Mouse (Mus musculus): Measurements from ENCODE around the gene Cib1. TPM values are rescaled to one million over a fixed set of nuclear protein-coding genes. Genes with fewer than 3 reads are reported as not detected.

The Cib1 gene
- polyA plus RNA-seq, 1 experiment from 2014 or later: 26.0 TPM

GRCm38 (mm10) chr7:80208026-80208642 lies 24.5 kb downstream of the Cib1 start:
- Histone ChIP-seq H3K4me1 (ENCODE audit: control insufficient read depth, insufficient read depth, low read length) (peaks cover 15% of the 10 kb centered on the region), H3K9me3 (replicated peaks; ENCODE audit: control insufficient read depth, low read length, poor library complexity, severe bottlenecking) (no peaks in the 10 kb centered on the region), H3K27ac (ENCODE audit: low read length) (no peak overlapping the region), H3K4me3 (ENCODE audit: low read depth, low read length) (no peak overlapping the region), H3K9ac (ENCODE audit: low read depth, low read length) (no peak overlapping the region), H3K27me3 (ENCODE audit: control insufficient read depth, insufficient read depth, low read depth, low read length) (no peaks in the 10 kb centered on the region), H3K4me2 (ENCODE audit: low read length) (no peak overlapping the region), H3K36me3 (ENCODE audit: control insufficient read depth, insufficient read depth, low read length) (no peaks in the 10 kb centered on the region)
- ATAC-seq: no peak
- WGBS: 74% methylated on average over 18 of the region's 18 CpGs

DNA sequence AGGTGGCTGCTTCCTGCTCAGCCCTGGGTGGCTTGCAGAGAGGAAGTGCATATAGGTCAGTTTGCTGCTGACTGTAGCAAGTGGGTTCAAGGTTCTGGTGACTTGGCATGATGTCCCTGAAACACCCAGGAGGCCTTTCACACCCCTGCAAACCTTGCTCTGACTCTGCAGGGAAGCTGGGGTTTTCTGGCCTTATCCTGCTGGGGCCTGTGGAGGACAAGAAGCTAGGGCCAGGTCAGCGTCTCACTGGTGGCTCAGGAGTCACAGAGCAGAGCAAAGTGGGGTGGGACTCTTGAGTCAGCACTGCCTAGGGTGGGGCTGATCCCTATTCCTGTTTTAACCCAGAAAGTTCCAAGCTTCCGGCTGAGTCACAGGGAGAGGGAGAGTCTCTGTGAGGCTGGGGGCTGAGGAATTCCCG lies 25.3 kb downstream of the Cib1 start:
- Histone ChIP-seq H3K9me3 (replicated peaks; ENCODE audit: control insufficient read depth, low read length, poor library complexity, severe bottlenecking) (no peaks in the 10 kb centered on the region), H3K27me3 (ENCODE audit: control insufficient read depth, insufficient read depth, low read depth, low read length) (no peaks in the 10 kb centered on the region), H3K4me1 (ENCODE audit: control insufficient read depth, insufficient read depth, low read length) (peaks cover 22% of the 10 kb centered on the region), H3K36me3 (ENCODE audit: control insufficient read depth, insufficient read depth, low read length) (no peaks in the 10 kb centered on the region), H3K9ac (ENCODE audit: low read depth, low read length) (no peak overlapping the region), H3K4me2 (ENCODE audit: low read length) (no peak overlapping the region), H3K27ac (ENCODE audit: low read length) (no peak overlapping the region), H3K4me3 (ENCODE audit: low read depth, low read length) (no peak overlapping the region)
- 74% methylated on average over 3 of the region's 3 CpGs for WGBS
- ATAC-seq: no peak

- Histone ChIP-seq H3K4me1 (ENCODE audit: control insufficient read depth, insufficient read depth, low read length) (peaks cover 33% of the 10 kb centered on the region), H3K36me3 (ENCODE audit: control insufficient read depth, insufficient read depth, low read length) (no peaks in the 10 kb centered on the region), H3K4me3 (ENCODE audit: low read depth, low read length) (no peak overlapping the region), H3K27me3 (ENCODE audit: control insufficient read depth, insufficient read depth, low read depth, low read length) (no peaks in the 10 kb centered on the region), H3K9ac (ENCODE audit: low read depth, low read length) (no peak overlapping the region), H3K27ac (ENCODE audit: low read length) (no peak overlapping the region), H3K4me2 (ENCODE audit: low read length) (no peak overlapping the region), H3K9me3 (replicated peaks; ENCODE audit: control insufficient read depth, low read length, poor library complexity, severe bottlenecking) (no peaks in the 10 kb centered on the region)
- 90% methylated on average over 12 of the region's 12 CpGs for WGBS
- ATAC-seq: no peak
These were observed 26.7 kb downstream of the Cib1 start for GRCm38 (mm10) chr7:80205705-80206589.

- H3K36me3 ChIP-seq (ENCODE audit: control insufficient read depth, insufficient read depth, low read length): no peaks in the 10 kb centered on the region
- no peaks in the 10 kb centered on the region for H3K27me3 ChIP-seq (ENCODE audit: control insufficient read depth, insufficient read depth, low read depth, low read length)
- ATAC-seq: no peak
- H3K4me1 ChIP-seq (ENCODE audit: control insufficient read depth, insufficient read depth, low read length): peaks cover 40% of the 10 kb centered on the region
- no peak overlapping the region for H3K27ac ChIP-seq (ENCODE audit: low read length)
- no peak overlapping the region for H3K4me3 ChIP-seq (ENCODE audit: low read depth, low read length)
- H3K4me2 ChIP-seq (ENCODE audit: low read length): no peak overlapping the region
- no peaks in the 10 kb centered on the region for H3K9me3 ChIP-seq (replicated peaks; ENCODE audit: control insufficient read depth, low read length, poor library complexity, severe bottlenecking)
- WGBS: 82% methylated on average over 7 of the region's 7 CpGs
- H3K9ac ChIP-seq (ENCODE audit: low read depth, low read length): no peak overlapping the region
These were observed 27.7 kb downstream of the Cib1 start for GRCm38 (mm10) chr7:80204961-80205360.

DNA sequence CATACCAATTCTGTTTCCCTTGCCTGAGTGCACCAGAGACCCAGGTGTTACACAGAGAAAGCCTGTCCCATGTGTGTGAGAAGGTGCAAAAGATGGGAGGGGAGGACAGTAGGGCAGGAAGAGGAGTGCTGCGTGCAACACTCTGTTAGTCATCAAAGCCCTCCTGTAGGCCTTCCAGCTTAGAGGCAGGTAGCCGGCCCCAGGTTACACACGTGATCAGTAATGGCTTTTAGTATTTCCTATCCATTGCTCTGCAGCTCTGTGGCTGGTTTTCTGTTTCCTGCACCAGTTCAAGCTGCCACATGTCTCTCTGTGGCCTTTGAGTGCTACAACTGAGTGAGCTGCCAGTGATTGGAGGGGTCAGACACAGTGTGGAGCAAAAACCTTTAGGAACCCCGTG lies 28.3 kb downstream of the Cib1 start:
- Histone ChIP-seq H3K4me3 (ENCODE audit: low read depth, low read length) (no peak overlapping the region), H3K4me1 (ENCODE audit: control insufficient read depth, insufficient read depth, low read length) (peaks cover 46% of the 10 kb centered on the region), H3K9ac (ENCODE audit: low read depth, low read length) (no peak overlapping the region), H3K27ac (ENCODE audit: low read length) (no peak overlapping the region), H3K36me3 (ENCODE audit: control insufficient read depth, insufficient read depth, low read length) (no peaks in the 10 kb centered on the region), H3K27me3 (ENCODE audit: control insufficient read depth, insufficient read depth, low read depth, low read length) (no peaks in the 10 kb centered on the region), H3K4me2 (ENCODE audit: low read length) (no peak overlapping the region), H3K9me3 (replicated peaks; ENCODE audit: control insufficient read depth, low read length, poor library complexity, severe bottlenecking) (no peaks in the 10 kb centered on the region)
- WGBS: 80% methylated on average over 4 of the region's 4 CpGs
- no peak for ATAC-seq

DNA sequence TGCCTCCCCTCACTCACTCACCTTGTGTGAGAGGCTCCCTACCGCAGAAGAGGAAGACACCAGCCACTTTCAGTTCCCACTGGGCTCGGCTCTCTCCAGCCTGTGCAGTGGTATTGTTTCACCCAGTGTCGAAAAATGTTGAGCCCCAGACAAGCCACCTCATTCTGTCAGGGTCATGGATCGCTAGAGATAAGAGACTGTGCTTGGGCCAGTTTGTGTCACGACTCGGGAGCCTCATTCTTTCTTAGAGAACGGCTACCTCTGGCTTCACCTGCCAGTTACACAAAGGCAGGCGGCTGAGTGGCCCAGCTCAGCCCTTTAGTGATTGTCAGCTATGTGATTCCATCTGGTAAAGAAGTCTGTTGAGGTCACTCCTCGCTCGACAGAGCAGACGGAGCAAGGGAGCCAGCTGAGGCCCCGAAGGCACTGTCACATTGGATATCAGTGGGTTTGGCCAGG lies 28.9 kb downstream of the Cib1 start:
- no peaks in the 10 kb centered on the region for H3K27me3 ChIP-seq (ENCODE audit: control insufficient read depth, insufficient read depth, low read depth, low read length)
- H3K9ac ChIP-seq (ENCODE audit: low read depth, low read length): no peak overlapping the region
- ATAC-seq: no peak
- peaks cover 49% of the 10 kb centered on the region for H3K4me1 ChIP-seq (ENCODE audit: control insufficient read depth, insufficient read depth, low read length)
- 34% methylated on average over 12 of the region's 12 CpGs for WGBS
- H3K4me3 ChIP-seq (ENCODE audit: low read depth, low read length): no peak overlapping the region
- H3K27ac ChIP-seq (ENCODE audit: low read length): 0 out of 2 replicates have a peak overlapping the region, but pooled peaks have one; percentile 28
- H3K9me3 ChIP-seq (replicated peaks; ENCODE audit: control insufficient read depth, low read length, poor library complexity, severe bottlenecking): no peaks in the 10 kb centered on the region
- no peak overlapping the region for H3K4me2 ChIP-seq (ENCODE audit: low read length)
- H3K36me3 ChIP-seq (ENCODE audit: control insufficient read depth, insufficient read depth, low read length): no peaks in the 10 kb centered on the region

DNA sequence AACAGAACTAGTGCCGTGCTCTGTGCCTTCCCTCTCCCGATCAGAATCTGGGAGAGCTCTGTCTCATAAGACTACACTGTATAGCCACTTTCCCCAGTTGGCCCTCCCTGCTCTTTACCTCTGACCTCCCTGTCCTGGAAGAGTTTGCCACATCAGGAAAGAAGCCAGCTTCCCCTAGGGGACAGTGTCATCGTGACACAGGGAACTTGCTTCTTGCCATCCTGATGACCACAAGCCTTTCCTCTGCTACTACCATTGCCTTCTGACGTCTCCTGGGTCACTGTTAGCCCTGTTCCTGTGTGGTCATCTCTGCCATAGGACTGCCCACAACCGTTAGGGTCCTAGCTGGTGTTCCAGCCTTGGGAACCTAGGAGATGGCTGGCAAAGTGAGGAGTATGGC lies 29.7 kb downstream of the Cib1 start:
- H3K27me3 ChIP-seq (ENCODE audit: control insufficient read depth, insufficient read depth, low read depth, low read length): no peaks in the 10 kb centered on the region
- no peak overlapping the region for H3K9ac ChIP-seq (ENCODE audit: low read depth, low read length)
- no peak overlapping the region for H3K27ac ChIP-seq (ENCODE audit: low read length)
- H3K4me2 ChIP-seq (ENCODE audit: low read length): no peak overlapping the region
- H3K9me3 ChIP-seq (replicated peaks; ENCODE audit: control insufficient read depth, low read length, poor library complexity, severe bottlenecking): no peaks in the 10 kb centered on the region
- peaks cover 44% of the 10 kb centered on the region for H3K4me1 ChIP-seq (ENCODE audit: control insufficient read depth, insufficient read depth, low read length)
- WGBS: 88% methylated on average over 5 of the region's 5 CpGs
- no peaks in the 10 kb centered on the region for H3K36me3 ChIP-seq (ENCODE audit: control insufficient read depth, insufficient read depth, low read length)
- ATAC-seq: no peak
- H3K4me3 ChIP-seq (ENCODE audit: low read depth, low read length): no peak overlapping the region

DNA sequence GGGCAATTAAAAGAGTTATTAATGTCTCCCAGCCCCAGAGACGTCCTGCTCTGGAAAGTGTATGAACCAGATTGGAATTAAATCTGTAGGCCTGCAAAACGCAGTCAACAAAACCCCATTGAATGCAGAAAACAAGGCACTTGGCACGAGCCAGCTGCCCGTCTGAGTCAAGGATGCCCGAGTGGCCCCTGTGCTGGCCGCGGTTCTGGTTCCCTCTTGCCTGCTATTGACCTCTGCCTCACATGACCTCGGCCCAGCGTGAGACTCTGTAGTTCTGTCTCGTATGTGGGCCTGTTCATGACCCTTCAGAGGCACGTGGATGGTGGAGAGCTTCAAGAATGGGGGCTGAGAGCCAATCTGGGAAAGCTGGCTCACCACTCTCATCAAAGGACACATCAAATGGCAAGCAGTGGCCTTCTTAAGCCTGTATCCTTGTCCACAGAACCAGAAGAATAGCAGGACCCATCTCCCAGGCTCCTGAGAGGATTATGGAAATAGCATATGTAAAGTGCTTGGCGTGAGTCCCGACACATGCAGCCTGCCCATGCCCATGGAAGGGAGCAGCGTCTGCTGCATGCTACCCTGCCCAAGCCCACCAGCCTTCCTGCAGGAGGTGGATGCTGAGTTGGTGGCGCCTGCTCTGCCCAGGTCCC lies 30.6 kb downstream of the Cib1 start:
- no peak for ATAC-seq
- Histone ChIP-seq H3K36me3 (ENCODE audit: control insufficient read depth, insufficient read depth, low read length) (no peaks in the 10 kb centered on the region), H3K9ac (ENCODE audit: low read depth, low read length) (peak overlapping the region; percentile 18; the same call in 1 of the 2 replicates), H3K4me2 (ENCODE audit: low read length) (no peak overlapping the region), H3K4me3 (ENCODE audit: low read depth, low read length) (no peak overlapping the region), H3K9me3 (replicated peaks; ENCODE audit: control insufficient read depth, low read length, poor library complexity, severe bottlenecking) (no peaks in the 10 kb centered on the region), H3K4me1 (ENCODE audit: control insufficient read depth, insufficient read depth, low read length) (peaks cover 49% of the 10 kb centered on the region), H3K27me3 (ENCODE audit: control insufficient read depth, insufficient read depth, low read depth, low read length) (no peaks in the 10 kb centered on the region), H3K27ac (ENCODE audit: low read length) (peak overlapping the region; percentile 12; the same call in 1 of the 2 replicates)
- 45% methylated on average over 15 of the region's 15 CpGs for WGBS
